Mouse (Mus musculus) right cerebral cortex, postnatal 25 days (tissue): ENCODE measurements around the gene Cd27.
"Not testable (repeated sequence)": the region's sequence is repeated elsewhere in the genome, so short reads cannot be mapped to it uniquely, and the experiment has no call there.

Experiments used
- DNase-seq: peaks from one replicate; pipeline ENCODE4 v3.0.0; 2022

Cd27 gene

DNA sequence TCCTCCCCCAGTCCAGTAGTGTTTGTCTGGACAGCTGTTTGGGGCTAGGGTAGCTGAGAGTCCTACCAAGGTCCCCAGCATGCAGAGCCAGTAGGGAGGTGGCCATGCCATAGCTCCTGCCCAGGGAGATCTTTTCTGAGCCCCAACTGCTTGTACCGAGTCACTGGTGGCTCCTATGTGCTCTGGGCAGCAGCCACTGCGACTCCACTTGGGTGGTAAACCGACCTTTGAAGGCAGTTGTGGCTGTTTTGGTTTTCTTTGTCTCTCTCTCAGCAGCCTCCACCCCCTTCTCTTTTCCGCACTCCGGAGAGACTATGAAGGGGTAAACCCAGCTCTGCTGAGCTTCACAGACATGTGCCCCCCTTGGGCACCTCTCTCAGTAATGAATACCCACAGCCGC is at the start of gene Cd27:
Gene Cd27 (minus strand): TSS at position 229 of the 400 bp plus-strand sequence.
- no peak for DNase-seq

DNA sequence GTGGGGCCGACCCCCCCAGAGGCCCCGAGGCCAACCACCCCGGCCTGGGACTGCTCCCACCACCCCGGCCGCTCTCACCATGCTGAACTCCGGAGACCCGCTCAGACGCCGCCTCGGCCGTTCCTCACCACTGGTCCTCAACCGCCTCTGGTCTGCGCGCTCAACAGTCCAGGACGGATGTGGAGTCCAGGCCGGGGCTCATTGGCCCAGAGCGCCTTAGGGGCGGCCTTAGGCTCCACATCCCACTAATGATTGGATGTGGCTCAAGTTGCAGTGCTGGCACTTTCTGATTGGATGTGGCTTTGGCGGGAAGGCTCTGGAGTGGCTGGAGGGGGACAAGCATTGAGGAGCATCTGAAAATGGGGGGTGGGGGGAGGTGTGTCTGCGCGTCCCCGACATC is 49.1 kb upstream of the Cd27 start, which contains the start of gene Tuba3a:
Gene Tuba3a (minus strand): TSS at position 153 of the 400 bp plus-strand sequence.
- DNase-seq, result no peak

DNA sequence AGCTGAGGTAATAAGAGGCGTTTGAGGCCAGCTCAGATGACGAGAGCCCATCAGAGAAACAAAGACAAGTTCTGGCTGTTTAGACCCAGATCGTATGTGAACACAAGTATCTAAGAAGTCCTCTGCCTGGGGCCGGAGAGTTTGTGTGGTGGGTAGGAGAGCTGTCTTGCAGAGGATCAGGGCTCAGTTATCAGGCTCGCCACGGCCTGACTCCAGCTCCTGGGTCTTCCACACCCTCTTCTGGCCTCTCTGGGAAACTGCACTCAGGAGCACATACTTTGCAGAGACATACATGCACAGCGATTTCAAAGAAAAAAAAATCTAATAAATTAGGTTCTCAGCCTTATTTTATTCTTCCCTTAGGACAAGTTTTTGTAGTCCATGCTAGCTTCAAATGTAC is 47.9 kb upstream of the Cd27 start:
- DNase-seq, result no peak

DNA sequence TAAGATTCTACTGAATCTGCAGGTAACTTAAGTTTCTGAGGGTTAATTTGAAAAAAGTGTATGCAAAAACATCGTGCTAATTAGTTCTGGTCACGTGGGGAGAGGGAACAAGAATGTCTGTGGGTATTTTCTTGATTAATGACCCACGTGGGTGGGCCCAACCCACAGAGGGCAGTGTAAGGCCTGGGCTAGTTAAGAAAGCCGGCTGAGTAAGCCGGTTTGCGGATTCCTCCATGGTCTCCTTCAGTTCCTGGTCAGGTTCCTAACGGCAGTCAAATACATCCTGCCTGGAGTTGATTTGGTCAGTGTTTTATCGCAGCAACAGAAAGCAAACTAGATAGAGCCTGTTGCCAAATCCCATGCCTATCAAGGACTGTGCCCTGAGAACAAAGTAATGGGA is 47.4 kb upstream of the Cd27 start:
- DNase-seq, result no peak

DNA sequence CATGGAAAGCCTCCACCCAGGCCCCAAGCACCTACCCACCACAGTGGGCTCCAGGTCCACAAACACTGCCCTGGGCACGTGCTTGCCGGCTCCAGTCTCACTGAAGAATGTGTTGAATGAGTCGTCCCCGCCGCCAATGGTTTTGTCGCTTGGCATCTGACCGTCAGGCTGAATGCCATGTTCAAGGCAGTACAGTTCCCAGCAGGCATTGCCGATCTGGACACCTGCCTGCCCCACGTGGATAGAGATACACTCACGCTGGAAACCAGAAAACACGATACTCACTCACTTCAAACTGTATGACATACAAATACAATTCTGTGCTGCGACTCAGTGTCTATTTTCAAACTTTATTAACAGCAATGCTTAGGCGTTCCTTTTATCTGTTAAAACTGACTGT is 45.9 kb upstream of the Cd27 start:
- DNase-seq, result not testable (repeated sequence)

DNA sequence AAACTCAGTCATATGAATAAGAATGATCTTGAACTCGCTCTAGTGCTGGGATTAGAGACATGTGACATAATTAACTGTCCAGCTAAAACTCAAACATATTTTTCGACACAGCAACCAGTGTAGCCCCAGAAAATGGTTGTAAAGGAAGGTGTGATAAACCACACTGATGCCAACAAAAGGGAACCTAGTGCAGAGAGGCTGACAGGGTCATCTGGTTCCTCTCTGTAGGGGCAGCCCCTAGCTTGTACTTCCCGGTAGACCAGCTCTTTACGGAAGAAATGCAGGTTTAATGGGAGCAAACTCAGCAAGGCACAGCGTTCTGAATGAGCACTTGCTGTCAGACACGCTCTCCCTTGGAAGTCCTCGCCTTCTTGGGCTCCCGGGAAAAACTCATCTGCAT is 42.9 kb upstream of the Cd27 start:
- DNase-seq, result no peak

DNA sequence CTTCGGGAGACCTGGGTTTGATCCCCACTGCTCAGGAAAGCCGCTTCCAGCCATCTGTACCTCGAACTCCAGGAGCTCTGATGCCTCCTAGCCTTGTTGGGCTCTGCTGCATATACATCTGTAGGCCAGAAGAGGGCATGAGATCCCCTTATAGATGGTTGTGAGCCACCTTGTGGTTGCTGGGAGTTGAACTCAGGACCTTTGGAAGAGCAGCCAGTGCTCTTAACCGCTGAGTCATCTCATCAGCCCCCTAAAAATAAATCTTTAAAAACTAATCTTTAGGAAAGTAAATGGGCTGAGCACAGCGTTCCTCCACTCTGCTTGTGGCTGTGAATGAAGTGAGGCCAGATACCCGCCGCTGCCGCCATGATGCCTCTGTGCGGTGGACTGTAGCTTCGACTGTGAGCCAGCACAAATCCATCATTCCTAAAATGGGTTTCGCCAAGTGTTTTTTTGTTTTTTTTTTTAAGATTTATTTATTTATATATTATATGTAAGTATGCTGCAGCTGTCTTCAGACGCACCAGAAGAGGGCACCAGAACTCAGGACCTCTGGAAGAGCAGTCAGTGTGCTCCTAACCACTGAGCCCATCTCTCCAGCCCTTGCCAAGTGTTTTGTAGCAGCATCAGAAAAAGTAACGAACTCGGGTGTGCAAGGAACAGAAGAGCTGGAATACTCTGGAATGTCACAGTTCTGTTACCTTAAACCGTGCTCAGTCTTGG is 38.2 kb upstream of the Cd27 start:
- no peak for DNase-seq

DNA sequence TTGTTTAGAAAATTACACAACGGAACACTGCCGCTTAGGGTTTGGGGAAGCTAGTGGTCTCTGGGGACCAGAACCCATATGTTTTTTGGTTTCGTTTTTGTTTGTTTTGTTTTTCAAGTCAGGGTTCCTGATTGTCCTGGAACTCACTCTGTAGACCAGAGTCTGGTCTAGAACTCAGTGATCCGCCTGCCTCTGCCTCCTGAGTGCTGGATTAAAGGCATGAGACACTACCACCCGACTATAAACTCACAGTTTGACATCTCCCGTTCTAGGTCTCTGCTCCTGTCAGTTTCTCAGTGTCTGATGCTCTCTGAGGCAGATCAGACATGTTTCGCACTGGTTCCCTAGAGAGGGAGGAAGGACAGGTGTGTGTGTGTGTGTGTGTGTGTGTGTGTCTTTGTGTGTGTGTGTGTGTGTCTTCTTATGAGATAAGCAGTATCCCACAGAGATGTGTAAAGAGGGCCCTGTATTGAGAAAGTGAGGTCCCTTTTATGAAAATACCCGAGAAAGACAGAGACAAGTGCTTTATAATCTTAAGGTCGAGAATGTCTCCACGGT is 35.5 kb upstream of the Cd27 start:
- DNase-seq, result no peak

DNA sequence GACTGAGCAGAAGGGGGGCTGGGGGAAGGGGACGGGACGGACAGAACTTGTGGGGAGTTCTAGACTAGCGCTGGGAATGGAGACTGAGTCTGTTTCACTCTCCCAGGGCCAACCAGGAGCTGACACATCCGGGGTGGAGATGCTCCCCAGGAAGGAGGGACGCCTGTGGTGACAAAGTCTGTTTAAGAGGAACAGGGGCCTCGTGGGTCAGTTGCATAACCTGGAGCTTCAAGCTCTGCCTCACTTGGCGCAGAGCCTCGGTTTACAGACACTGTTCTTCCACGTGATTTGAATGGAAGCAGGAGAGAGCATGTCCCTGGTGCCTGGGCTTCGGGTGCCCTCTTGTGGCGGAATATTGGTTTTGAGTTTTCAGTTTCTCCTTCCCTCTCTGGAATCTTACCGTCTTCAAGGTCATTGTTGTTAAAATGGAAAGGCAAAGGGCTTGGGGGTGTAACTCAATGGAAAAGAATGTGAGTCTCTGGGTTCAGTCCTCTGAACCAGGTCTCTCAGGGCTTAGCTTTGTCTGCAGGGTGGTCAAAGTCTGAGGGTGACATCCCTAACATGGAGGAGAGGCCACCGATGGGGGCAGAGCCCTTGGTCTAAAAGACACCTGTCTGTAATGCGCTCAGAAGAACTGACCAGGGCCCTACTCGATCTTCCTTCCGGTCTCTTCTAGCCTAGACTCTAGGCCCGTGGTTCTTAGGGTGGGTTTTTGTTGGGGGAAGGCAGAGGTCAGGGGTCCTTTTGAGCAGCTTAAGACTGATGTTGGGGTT is 34.8 kb upstream of the Cd27 start:
- DNase-seq, result peak; percentile 83

DNA sequence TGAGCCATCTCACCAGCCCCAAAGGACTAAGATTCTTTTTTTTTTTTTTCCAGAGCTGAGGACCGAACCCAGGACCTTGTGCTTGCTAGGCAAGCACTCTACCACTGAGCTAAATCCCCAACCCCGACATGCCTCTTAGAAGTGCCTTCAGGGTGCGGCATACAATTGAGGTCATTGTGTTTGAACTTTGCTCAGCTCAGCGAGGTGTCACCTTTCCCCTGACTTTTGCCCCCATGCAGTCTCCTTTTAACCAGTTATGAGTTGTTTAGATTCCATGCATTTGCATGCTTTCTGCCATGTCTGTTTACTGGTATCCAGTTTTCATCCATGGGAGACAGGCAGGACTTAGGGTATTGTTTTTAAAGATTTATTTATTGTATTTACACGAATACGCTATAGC is 32.0 kb upstream of the Cd27 start:
- DNase-seq, result no peak

DNA sequence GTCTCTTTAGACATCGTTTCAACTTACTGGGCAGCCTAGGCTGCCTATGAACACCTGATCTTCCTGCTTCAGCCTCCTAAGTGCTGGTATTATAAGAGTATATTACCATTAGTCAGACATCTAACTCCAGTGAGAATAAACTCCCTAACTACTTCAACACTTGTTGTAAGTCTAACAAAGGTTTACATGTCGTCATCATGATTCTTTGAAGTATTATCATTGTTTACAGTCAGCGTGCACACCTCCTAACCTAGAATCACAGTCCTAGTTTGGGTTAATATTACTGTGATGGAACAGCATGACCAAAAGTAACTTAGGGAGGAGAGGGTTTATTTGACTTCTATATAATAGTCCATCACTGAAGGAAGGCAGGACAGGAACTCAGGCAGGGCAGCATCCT is 30.7 kb upstream of the Cd27 start:
- no peak for DNase-seq

DNA sequence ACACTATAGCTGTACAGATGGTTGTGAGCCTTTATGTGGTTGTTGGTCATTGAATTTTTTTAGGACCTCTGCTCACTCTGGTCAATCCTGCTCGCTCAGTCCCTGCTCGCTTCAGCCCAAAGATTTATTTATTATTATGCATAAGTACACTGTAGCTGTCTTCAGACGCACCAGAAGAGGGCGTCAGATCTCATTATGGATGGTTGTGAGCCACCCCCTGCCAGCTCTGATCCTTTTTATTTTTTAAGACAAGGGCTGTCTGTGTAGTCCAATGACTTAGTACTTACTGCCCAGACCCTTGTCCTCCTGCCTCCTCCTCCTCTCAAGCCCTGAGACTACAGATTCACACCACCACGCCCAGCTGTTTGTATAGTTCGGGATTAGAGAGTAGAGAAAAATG is 29.8 kb upstream of the Cd27 start:
- not testable (repeated sequence) for DNase-seq

DNA sequence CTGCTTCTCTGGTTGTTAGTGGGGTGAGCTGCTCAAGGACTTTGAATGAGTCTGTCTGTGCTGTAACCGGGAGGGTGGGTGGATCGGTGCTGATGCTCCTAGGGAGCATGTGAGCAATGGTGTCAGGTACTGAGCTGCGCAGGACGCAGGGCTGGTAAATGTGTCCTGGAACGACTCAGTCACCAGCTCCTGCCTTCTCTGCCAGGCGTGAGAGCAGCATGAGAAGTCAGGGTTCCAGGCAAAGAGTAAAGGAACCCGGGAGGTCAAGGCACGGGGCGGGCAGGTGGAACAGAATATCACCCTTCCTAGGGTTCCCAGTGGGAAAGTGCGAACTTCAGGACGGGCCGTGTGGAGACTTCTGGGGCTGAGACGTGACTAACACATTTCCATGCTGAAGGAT is 29.3 kb upstream of the Cd27 start:
- no peak for DNase-seq

DNA sequence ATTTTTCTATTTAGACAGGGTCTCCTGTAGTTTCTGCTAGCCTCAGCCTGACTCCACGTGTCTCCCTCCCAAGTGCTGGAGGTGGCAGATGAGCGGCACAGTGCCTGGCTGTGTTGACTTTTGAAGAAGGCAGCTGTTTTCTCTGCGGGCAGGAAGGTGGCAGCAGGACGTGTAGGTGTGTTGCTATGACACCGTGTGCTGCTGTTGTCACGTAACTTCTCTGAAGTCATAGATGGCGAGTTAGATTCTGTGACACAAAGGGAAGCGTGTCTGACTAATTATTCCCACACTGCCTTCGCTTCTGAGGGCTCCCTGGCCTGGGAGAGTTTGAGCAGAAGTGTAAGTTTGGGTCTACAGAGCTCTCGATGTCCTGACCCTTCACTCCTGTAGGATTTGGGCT is 28.4 kb upstream of the Cd27 start:
- peak; percentile 26 for DNase-seq

DNA sequence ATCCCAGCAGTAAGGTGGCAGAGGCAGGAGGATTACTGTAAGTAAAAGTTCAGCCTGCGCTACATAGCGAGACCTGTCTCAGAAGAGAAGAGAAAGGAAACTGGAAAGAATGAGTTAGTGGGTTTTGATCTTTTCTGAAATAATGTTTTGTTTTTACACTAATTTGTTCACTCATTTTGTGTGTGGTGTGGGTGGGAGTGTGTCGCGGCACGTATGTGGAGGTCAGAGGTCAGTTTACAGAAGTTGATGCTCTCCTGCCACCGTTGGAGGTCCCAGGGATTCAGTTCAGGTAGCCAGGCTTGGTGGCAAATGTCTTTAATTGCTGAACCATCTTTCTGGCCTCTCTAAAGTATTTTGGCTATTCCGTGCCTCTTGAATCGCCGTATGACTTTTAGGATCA is 27.4 kb upstream of the Cd27 start:
- DNase-seq, result no peak

DNA sequence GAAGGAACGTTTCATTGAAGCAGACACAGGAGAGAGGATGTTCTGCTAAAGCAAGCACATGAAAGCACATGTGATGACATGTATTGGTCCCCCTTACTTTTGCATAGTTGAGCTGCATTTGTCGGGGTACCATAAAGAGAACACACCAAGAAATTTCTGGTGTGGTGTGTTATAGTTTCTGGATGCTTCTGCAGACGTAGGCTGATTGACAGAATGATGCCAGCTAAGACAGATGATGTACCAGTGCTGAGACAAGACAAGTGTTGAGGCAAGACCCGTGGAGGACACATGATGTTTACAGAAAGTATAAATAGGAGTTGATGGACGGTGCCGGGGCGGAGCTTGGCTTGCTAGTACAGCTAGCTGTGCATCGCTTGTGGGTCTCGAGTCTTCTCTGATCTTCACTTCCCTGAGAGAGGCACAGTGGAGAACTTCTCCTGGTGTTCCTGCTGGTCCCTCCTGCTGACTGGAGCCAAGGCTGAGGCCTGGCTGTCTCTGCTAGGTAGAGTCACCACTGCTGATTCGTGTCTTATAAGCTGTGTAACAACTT is 23.3 kb upstream of the Cd27 start:
- DNase-seq, result no peak

DNA sequence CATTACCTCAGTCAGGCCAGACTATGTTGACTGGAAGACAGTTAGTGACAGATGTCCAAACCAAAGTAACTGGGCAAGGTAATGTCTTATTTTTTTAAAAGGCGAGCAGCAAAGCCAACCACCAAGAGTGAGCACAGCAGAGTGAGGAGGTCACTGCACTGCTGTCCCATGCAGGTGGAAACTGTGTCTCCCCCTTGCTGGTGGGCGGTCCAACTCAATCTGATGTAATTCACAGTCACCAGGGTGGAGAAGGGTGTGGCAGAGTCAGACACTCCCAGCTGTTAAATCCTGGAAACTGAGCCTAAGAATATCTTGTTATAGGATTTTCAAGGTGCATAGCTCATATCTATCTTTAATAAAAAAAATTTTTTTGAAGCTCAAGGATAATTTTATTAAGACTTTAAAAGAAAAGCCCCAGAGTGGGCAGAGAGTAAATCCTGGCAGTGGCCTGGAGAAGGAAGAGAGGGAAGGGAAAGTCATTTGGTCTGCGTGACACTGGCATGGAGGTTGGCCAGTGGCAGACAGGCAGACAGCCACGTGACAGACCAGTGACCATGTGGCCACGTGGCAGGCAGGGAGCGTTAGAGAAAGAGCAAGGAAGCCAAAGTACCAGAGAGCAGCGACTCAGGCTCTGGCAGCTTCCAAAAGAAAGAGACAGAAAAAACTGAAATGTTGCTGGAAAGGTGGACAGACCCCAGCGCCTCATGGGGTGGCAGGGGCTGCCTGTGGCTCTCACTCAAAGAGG is 19.6 kb upstream of the Cd27 start:
- DNase-seq, result peak; percentile 12

DNA sequence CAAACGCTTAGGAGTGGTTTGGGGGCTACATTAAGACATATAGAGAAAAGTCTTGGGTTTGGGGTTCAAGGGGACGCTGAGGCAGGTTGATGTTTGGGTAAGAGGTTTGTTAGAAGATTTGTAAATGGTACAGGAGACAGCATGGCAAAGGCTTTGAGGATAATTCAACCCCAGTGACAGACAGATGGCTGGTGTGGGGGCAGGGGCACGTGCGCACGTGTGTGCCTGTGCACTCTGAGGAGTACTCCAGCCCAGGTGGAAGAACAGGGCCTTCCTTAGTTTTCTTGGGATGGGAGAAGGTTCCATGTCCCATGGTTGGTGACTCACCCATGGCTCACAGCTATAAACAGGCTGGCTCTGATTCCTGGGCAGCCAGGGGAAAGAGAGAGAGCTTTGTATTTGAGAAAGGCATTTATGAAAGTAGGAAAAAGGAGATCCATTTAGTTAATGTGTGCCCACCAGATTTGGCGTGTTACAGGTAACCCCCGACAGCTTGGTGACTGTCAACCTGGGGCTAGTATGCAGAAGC is 18.8 kb upstream of the Cd27 start:
- no peak for DNase-seq

DNA sequence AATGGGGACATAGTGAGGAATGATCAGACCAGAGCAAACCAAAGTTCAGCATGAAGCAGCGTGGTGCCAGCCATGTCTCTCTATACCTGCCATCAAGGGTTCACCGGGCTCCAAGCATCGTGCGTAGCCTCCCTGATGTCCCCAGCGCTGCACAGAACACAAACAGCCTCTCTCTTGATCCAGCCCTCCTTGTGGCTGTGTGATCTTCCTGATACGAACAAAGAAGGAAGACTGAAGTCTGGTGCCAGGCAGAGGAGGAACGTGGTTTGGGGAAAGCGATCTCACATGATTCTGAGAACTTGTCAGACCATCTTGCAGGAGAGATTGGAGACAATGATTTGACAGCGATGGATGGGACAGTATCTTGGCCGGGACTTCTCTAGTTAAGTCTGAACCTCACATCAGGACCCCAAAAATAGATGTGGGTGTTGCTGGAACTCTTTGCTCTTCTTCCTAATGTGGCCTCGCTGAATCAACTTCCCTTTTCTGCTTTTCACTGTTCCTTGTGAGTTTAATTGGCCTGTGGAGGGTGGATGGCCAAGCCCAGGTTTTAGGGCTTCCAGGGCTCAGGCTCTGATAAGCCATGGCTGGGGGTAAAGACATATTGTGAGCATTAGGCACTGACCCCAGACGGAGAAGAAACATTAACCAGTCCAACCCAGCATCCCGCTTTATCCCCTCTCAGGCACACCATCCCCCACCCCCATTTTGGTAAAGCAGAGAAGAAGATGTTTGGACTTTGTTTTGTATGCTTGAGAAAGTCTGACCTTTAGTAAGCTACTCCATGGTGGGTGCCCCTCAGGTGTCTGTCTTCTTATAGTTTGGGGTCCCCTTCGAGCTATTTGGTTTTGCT is 17.3 kb upstream of the Cd27 start:
- no peak for DNase-seq

DNA sequence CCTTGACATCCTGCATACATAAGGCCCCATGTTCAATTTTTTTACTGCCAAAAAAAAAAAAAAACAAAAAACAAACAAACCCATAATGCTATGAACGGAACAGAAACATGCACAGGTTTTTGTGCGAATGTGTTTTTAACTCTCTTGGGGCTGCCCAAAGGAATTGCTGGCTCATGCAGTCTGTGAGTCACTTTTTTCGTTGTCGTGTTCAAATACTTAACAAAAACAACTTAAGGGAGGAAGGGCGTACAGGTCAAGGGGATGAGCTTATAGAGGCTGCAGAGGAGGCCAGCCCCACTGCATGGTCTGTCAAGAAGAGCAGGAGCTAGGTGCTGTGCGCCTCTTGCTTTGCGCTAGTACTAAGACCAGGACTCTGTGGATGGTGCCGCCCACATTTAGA is 15.9 kb upstream of the Cd27 start:
- no peak for DNase-seq

DNA sequence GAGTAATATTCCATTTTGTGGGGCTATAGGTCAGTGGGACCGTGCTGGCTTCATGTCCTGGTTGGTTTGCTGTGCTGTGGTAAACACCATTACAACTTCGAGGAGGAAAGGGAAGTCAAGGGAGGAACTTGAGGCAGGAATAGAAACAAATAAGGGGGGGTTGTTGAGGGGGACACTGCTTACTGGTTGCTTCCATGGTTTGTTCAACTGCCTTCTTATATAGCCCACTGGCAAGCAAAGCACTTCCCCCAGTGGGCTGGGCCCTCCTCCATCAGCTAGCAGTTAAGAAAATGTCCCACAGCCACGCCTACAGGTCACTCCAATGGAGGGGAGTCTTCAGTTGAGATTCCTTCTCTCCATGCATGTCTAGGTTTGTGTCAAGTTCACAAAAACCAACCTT is 15.5 kb upstream of the Cd27 start:
- no peak for DNase-seq

DNA sequence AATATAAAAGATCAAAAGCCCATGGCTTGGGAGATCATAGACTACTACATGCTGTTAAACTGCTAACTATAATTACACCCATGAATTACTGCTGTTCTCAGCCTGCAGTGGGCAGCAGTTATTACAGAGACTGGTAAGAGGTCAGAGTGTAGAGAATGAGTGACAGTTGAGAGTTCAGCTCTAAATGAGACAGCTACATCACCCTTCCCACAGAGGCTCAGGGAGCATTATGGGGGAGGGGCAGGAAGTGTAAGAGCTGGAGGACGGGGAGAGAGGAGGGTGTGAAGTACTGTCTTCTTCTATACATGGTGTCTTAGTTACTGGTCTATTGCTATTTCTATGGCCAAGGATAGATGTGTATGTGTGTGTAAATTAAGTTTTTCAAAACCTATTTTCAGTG is 7.7 kb upstream of the Cd27 start:
- no peak for DNase-seq
